Mouse (Mus musculus) midbrain, postnatal 0 days (tissue): ENCODE measurements around the gene Crygn. TPM values are rescaled to one million over a fixed set of nuclear protein-coding genes. Genes with fewer than 3 reads are reported as not detected.

Source experiments
- ATAC-seq: fragments of 200-750 bp; cut with Nextera tagmentation; 2 replicates; pipeline ENCODE4 v1.8.0; 2017; ENCODE audit warnings: moderate number of reproducible peaks, mild to moderate bottlenecking, moderate TSS enrichment, moderate library complexity; ENCODE audit not compliant: low FRiP score
- DNase-seq: peaks from one replicate; pipeline ENCODE4 v3.0.0-alpha.2; 2015; ENCODE audit warnings: low spot score
- H3K27ac ChIP-seq: fragments of 300-500 bp; sonication (generic); 2 replicates; pipeline ENCODE4 v1.5.1; 2014; ENCODE audit warnings: low read depth, mild to moderate bottlenecking, low read length, mixed read lengths
- H3K27me3 ChIP-seq: fragments of 300-500 bp; sonication (generic); 2 replicates; pipeline ENCODE4 v1.6.1; 2014; ENCODE audit warnings: low read length, control low read depth, mixed read lengths; ENCODE audit not compliant: insufficient read depth
- H3K36me3 ChIP-seq: fragments of 300-500 bp; sonication (generic); 2 replicates; pipeline ENCODE4 v1.6.1; 2014; ENCODE audit warnings: low read length, control low read depth, mixed read lengths; ENCODE audit not compliant: insufficient read depth
- H3K4me1 ChIP-seq: fragments of 300-500 bp; sonication (generic); 2 replicates; pipeline ENCODE4 v1.6.1; 2014; ENCODE audit warnings: mild to moderate bottlenecking, control low read depth, antibody characterized with exemption, low read length, mixed read lengths; ENCODE audit not compliant: insufficient read depth
- H3K4me2 ChIP-seq: fragments of 300-500 bp; sonication (generic); 2 replicates; pipeline ENCODE4 v1.6.1; 2014; ENCODE audit warnings: low read depth, mild to moderate bottlenecking, low read length, mixed read lengths; ENCODE audit not compliant: poor library complexity, severe bottlenecking
- H3K4me3 ChIP-seq: fragments of 300-500 bp; sonication (generic); 2 replicates; pipeline ENCODE4 v1.5.1; 2014; ENCODE audit warnings: low read depth, mild to moderate bottlenecking, low read length, moderate library complexity
- H3K9ac ChIP-seq: fragments of 300-500 bp; sonication (generic); replicated peaks from 2 replicates; pipeline ENCODE4 v1.6.1; 2014; ENCODE audit warnings: mild to moderate bottlenecking, low read length, moderate library complexity, mixed read lengths; ENCODE audit not compliant: poor library complexity, severe bottlenecking
- H3K9me3 ChIP-seq: fragments of 300-500 bp; sonication (generic); 2 replicates; pipeline ENCODE4 v1.6.1; 2016; ENCODE audit warnings: low read length, control low read depth
- CTCF ChIP-seq: IDR thresholded peaks from 2 replicates; pipeline ENCODE4 v1.5.1; 2016; ENCODE audit warnings: antibody characterized with exemption, mild to moderate bottlenecking
- WGBS: fragments of 180-500 bp; shearing (Covaris S2); extraction: QIAGEN DNeasy Blood & Tissue Kit; methylation state at CpG from one replicate; pipeline ENCODE4 v1.1.7; 2014; 5-methylcytosine and 5-hydroxymethylcytosine counted together
- polyA plus RNA-seq: library from polyadenylated mRNA; unstranded; fragments of >200 nt; fragmentation: Nextera tagmentation; extraction: Ambion mirVana; gene quantifications from 2 replicates; pipeline ENCODE4 v1.2.1, GENCODE M21; 2015
- total RNA-seq: library from RNA; depleted of rRNA; stranded (reverse); fragments of >200 nt; gene quantifications from 2 replicates; pipeline ENCODE4 v1.2.3, GENCODE M21; 2014; rRNA removed

The Crygn gene
- total RNA-seq (not detected in 2 replicates), polyA plus RNA-seq (2.1 and 5.0 TPM in 2 replicates)

- Histone ChIP-seq H3K9me3 (no peaks in the 10 kb centered on the region), H3K27ac (no peak within 1 kb of the TSS), H3K4me1 (no peaks in the 10 kb centered on the region), H3K27me3 (no peaks in the 10 kb centered on the region), H3K36me3 (no peaks in the 10 kb centered on the region), H3K9ac (no peak within 1 kb of the TSS), H3K4me2 (no peak within 1 kb of the TSS), H3K4me3 (no peak within 1 kb of the TSS)
- 28% methylated on average over 18 of the region's 18 CpGs for WGBS
- no peak for TF ChIP-seq CTCF
- DNase-seq (no peak), ATAC-seq (no peak)
Observed at GRCm38 (mm10) chr5:24757816-24758215, at the start of gene Crygn. Gene Crygn (minus strand): TSS chr5:24758008.

GRCm38 (mm10) chr5:24805222-24805621, 47.4 kb upstream of the Crygn start:
- Histone ChIP-seq H3K9me3 (no peaks in the 10 kb centered on the region), H3K4me1 (no peaks in the 10 kb centered on the region), H3K4me3 (no peak overlapping the region), H3K27me3 (no peaks in the 10 kb centered on the region), H3K9ac (no peak overlapping the region), H3K27ac (no peak overlapping the region), H3K4me2 (no peak overlapping the region), H3K36me3 (peaks cover 35% of the 10 kb centered on the region)
- ATAC-seq = no peak
- DNase-seq = no peak
- WGBS = 74% methylated on average over 6 of the region's 6 CpGs
- TF ChIP-seq CTCF = no peak

GRCm38 (mm10) chr5:24804661-24805060, 46.9 kb upstream of the Crygn start:
- Histone ChIP-seq H3K4me2 (no peak overlapping the region), H3K27ac (no peak overlapping the region), H3K9ac (no peak overlapping the region), H3K9me3 (no peaks in the 10 kb centered on the region), H3K4me1 (no peaks in the 10 kb centered on the region), H3K36me3 (peaks cover 35% of the 10 kb centered on the region), H3K4me3 (no peak overlapping the region), H3K27me3 (no peaks in the 10 kb centered on the region)
- TF ChIP-seq CTCF = no peak
- WGBS = 88% methylated on average over 8 of the region's 8 CpGs
- no peak for ATAC-seq
- DNase-seq = no peak

GRCm38 (mm10) chr5:24801841-24802624, 44.2 kb upstream of the Crygn start:
- Histone ChIP-seq H3K9ac (no peak overlapping the region), H3K4me1 (no peaks in the 10 kb centered on the region), H3K4me3 (no peak overlapping the region), H3K4me2 (no peak overlapping the region), H3K27me3 (no peaks in the 10 kb centered on the region), H3K9me3 (no peaks in the 10 kb centered on the region), H3K27ac (no peak overlapping the region), H3K36me3 (peaks cover 29% of the 10 kb centered on the region; the same call in 1 of the 2 replicates)
- WGBS = 79% methylated on average over 6 of the region's 6 CpGs
- DNase-seq (no peak), ATAC-seq (no peak)
- no peak for TF ChIP-seq CTCF

DNA sequence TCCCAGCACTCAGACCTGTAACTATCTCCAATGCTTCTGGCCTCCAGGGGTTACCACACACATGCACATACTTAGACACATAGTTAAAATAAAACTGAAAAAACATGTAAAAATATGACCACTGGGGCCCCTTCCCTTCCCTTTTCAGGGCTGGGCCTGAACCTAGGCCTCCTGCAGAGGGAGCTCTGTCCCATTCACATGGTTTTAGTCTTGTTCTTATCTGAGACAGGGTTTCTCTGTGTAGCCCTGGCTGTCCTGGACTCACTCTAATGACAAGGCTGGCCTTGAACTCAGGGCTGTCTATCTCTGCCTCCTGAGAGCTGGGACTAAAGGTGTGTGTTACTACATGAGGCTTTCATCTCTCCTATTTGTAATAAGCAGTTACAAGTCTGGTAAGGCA, 42.6 kb upstream of the Crygn start:
- no peak for ATAC-seq
- no peaks in the 10 kb centered on the region for H3K27me3 ChIP-seq
- TF ChIP-seq CTCF = peak; percentile 55
- no peaks in the 10 kb centered on the region for H3K4me1 ChIP-seq
- H3K9ac ChIP-seq = no peak overlapping the region
- no peaks in the 10 kb centered on the region for H3K9me3 ChIP-seq
- DNase-seq = no peak
- H3K4me2 ChIP-seq = no peak overlapping the region
- H3K4me3 ChIP-seq = no peak overlapping the region
- H3K36me3 ChIP-seq = peaks cover 15% of the 10 kb centered on the region; the same call in 1 of the 2 replicates
- H3K27ac ChIP-seq = no peak overlapping the region

DNA sequence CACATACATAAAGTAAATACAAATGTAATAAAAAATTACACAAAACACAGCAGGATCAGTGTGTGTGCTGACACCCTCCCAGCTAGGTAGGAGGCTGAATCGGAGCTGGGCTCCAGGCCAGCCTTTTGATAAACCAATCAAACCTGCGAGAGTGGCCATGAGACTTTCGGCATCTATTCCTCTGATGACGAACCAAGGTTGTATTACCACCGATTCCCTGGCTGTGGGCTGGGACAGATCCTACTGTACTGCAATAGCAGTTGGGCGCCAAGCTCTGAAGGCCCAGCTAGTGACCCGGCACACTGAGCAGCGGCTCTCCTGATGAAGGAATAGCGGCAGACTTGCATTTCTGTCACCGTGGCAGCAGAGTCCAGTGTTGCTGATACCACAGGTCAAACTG, 40.8 kb upstream of the Crygn start:
- ATAC-seq = no peak
- Histone ChIP-seq H3K4me1 (no peaks in the 10 kb centered on the region), H3K36me3 (peaks cover 10% of the 10 kb centered on the region; the same call in 1 of the 2 replicates), H3K27me3 (no peaks in the 10 kb centered on the region), H3K9ac (no peak overlapping the region), H3K4me2 (no peak overlapping the region), H3K9me3 (no peaks in the 10 kb centered on the region), H3K4me3 (no peak overlapping the region), H3K27ac (no peak overlapping the region)
- no peak for DNase-seq
- WGBS = 70% methylated on average over 10 of the region's 10 CpGs
- TF ChIP-seq CTCF = no peak
